Mouse (Mus musculus) lung, adult 18-20 months (tissue): ENCODE results near the gene Prr12.
A peak's percentile ranks its signal among the peaks of the same experiment; 100 is the strongest.

Experiments
- DNase-seq, 2 experiments: peaks; one replicate each; pipeline ENCODE4 v3.0.0; 2022; ENCODE audit warnings: mixed read lengths in 2 of 2

Prr12 gene

GRCm38 (mm10) chr7:44997231-44997939 lies 55.3 kb downstream of the Prr12 start, which contains the start of gene Irf3:
Gene Irf3, plus strand, starts transcription at chr7:44997648.
- peak; percentile 96 to 98 for DNase-seq

DNA sequence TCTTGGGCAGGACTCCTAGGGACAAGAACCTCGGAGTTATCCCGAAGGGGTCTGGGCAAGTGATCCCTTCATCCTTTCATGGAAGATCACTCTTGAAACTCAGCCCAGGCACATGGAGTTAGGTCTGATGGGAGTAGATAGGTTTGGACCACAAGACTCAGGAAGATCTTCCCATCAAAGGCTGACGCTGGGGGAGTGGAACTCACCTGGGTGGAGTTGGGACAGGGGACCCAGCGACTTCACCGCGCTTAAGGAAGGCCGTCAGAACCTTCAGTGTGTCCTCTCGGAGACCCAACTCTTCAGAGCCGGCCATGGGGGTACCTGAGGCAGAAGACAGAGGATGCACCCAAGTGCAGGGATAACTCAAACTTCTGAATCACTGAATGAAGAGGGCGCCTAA lies 56.0 kb downstream of the Prr12 start:
- peak in 1 of 2 experiments; percentile 5 for DNase-seq

- no peak for DNase-seq
Measured at GRCm38 (mm10) chr7:44986879-44987718, 65.6 kb downstream of the Prr12 start.

DNA sequence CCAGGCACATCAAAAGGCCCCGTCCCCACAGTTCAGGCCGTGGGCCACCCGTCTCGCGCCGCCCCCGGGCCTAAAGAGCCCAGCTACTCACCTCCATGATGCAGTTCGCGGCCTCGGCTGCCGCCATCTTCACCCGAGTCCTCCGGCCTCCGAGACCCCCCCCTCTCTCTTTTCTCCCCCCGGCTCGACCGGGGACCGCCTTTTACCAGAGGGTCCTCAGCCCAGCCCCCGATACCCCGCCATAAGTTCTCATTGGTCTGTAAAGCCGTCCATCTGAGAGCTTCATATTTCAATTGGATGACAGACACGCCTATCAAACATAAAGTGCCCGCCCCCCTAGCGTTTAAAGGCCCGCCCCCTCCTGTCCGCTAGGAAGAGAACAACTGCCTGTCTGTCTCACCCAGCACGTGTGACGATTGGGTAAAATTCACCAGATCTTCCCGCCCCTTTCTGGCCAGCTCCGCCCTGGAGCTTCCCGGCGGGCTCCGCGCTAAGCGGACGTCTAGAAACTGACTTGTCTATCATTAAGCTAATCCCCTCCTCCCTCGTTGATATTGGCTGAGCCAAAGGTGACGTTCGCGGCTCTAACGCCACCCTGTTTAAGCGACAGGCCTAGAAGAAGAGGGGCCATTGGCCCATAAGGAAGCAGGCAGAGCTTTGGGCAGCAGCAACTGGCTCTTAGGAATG lies 66.3 kb downstream of the Prr12 start, which contains the start of gene Prmt1:
Gene Prmt1, minus strand, starts transcription at position 377 of the 687 bp plus-strand sequence.
- DNase-seq, result peak; percentile 100

DNA sequence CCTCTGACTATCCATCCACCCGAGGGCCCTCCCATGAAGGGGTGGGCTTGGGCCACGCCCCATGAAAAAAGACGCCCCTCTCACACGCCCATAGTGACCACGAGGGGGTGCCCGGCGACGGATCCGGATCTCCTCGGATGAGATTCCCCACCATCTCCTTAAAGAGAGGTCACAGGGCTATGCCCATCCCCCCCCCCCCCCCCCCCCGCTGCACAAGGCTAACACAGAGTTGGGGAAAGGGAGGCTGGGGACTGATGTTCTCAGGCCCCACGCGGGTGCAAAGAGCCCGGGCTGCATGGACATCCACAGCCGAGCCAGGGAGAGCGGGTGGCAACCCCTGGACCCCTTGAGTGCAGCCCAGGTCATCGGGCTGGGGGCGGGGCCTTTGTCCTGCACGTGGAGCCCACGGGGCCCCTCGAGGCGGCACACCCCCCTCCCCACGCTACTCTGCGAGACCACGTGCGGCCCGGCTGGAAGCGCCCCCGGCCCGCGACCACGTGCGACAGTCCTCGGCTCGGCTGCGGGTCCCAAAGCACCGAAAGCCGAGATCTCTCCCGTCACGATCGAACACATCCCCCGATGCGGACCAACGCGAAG lies 67.0 kb downstream of the Prr12 start:
- peak; percentile 68 to 81 for DNase-seq

- no peak for DNase-seq
Measured at GRCm38 (mm10) chr7:44984833-44985164, 67.9 kb downstream of the Prr12 start.

DNA sequence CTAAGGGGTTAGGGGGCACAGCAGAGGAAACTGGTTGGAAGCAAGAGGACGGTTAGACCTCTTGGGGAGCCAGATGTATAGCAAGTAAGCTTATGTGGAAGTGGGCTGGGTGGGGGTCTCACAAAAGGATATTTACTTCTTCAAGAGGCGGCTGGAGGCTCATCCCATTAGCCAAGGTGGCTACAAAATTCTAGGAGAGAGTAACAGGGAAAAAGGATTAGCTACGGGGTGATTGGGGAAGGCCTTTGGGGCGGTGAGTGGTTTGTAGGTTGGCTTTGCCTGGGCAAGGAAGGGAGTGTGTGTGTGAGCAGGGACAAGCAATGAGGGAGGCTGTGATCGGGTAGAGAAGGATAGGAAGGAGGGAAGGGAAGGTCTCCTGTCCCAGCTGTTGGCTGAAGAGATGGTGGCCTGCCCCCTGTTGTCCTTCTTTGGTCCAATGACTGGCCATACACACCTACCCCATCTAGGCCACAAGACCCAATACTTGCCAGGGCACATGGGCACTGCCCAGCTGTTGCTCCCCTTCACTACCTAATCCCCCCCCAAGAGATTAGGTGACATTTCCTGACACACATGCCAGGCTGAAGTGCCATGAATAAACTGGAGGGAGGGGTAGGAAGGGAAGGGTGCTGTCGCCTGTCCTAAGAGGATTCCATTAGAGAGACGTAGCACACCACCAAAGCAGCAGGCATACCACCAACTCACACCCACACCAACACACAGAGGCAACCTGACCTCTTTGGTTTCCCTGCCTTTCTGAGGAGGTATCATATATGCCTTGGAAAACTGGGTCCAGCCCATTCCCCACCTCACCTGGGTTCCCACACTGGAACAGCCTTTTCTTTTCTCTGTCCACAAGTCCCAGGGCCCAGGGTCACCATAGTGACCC lies 68.5 kb downstream of the Prr12 start:
- no peak for DNase-seq

DNA sequence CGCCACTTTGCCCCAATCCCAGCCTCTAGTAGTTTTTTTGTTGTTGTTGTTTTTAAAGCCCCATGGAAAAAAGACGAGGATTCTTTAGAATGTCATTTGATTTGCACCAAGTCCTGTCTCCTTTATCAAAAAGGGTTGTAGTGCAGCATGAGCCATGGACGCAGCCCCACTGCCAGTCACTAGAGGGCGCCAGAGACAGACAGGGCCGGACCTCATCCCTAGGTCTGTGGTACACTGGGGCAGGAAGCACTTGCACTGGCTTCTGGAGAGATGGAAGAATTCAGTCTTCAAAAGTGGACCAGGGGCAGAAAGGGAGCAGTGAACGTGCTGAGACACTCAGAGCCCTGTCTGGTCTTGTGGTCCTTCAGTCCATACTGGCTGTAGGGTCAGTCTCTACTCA lies 69.6 kb downstream of the Prr12 start:
- peak; percentile 83 to 89 for DNase-seq

GRCm38 (mm10) chr7:44981539-44981938 lies 71.1 kb downstream of the Prr12 start:
- no peak for DNase-seq

- DNase-seq, result no peak
Measured at GRCm38 (mm10) chr7:44978300-44978699, 74.4 kb downstream of the Prr12 start.
